Mouse (Mus musculus) liver, postnatal 0 days (tissue): ENCODE data around the gene Hsf5. TPM values are rescaled to one million over a fixed set of nuclear protein-coding genes. Genes with fewer than 3 reads are reported as not detected.

Experiments used
- ATAC-seq: fragments of 200-750 bp; cut with Nextera tagmentation; 2 replicates; pipeline ENCODE4 v1.8.0; 2017; ENCODE audit warnings: mild to moderate bottlenecking, moderate library complexity
- DNase-seq: peaks from one replicate; pipeline ENCODE4 v3.0.0-alpha.2; 2016
- H3K27ac ChIP-seq: fragments of 300-500 bp; sonication (generic); 2 replicates; pipeline ENCODE4 v1.5.1; 2014; ENCODE audit warnings: antibody characterized with exemption, moderate library complexity, mild to moderate bottlenecking, low read depth
- H3K27me3 ChIP-seq: fragments of 300-500 bp; sonication (generic); 2 replicates; pipeline ENCODE4 v1.6.1; 2014; ENCODE audit warnings: low read length, control low read depth, mixed read lengths; ENCODE audit not compliant: insufficient read depth
- H3K36me3 ChIP-seq: fragments of 300-500 bp; sonication (generic); replicated peaks from 2 replicates; pipeline ENCODE4 v1.6.1; 2014; ENCODE audit warnings: mild to moderate bottlenecking, control low read depth, low read length, moderate library complexity, mixed read lengths; ENCODE audit not compliant: insufficient read depth
- H3K4me1 ChIP-seq: fragments of 300-500 bp; sonication (generic); 2 replicates; pipeline ENCODE4 v1.6.1; 2014; ENCODE audit warnings: antibody characterized with exemption, mild to moderate bottlenecking, control low read depth; ENCODE audit not compliant: insufficient read depth
- H3K4me2 ChIP-seq: fragments of 300-500 bp; sonication (generic); 2 replicates; pipeline ENCODE4 v1.6.1; 2014; ENCODE audit warnings: low read depth, mild to moderate bottlenecking, low read length, moderate library complexity, mixed read lengths
- H3K4me3 ChIP-seq: fragments of 300-500 bp; sonication (generic); 2 replicates; pipeline ENCODE4 v1.5.1; 2014; ENCODE audit warnings: low read depth, low read length
- H3K9ac ChIP-seq: fragments of 300-500 bp; sonication (generic); replicated peaks from 2 replicates; pipeline ENCODE4 v1.6.1; 2014; ENCODE audit warnings: mild to moderate bottlenecking, moderate library complexity
- H3K9me3 ChIP-seq: fragments of 300-500 bp; sonication (generic); 2 replicates; pipeline ENCODE4 v1.6.1; 2016; ENCODE audit warnings: mild to moderate bottlenecking, control low read depth, low read length, mixed read lengths
- CTCF ChIP-seq: sonication (generic); IDR thresholded peaks from 2 replicates; pipeline ENCODE4 v1.5.1; 2016; ENCODE audit warnings: antibody characterized with exemption, low read depth
- EP300 ChIP-seq: IDR thresholded peaks from 2 replicates; pipeline ENCODE4 v1.6.1; 2016; ENCODE audit warnings: antibody characterized with exemption, low read depth, mild to moderate bottlenecking
- WGBS: fragments of 180-500 bp; shearing (Covaris S2); extraction: QIAGEN DNeasy Blood & Tissue Kit; methylation state at CpG from one replicate; pipeline ENCODE4 v1.1.7; 2014; ENCODE audit not compliant: insufficient replicate concordance; 5-methylcytosine and 5-hydroxymethylcytosine counted together
- polyA plus RNA-seq: library from polyadenylated mRNA; unstranded; fragments of >200 nt; fragmentation: Nextera tagmentation; extraction: Ambion mirVana; gene quantifications from 2 replicates; pipeline ENCODE4 v1.2.1, GENCODE M21; 2015

Gene Hsf5
- polyA plus RNA-seq, 1 experiment from 2014 or later: not detected

GRCm38 (mm10) chr11:87701877-87702620, 85.1 kb downstream of the Hsf5 start:
- TF ChIP-seq CTCF (no peak), EP300 (peak; percentile 5; the same call in 1 of the 2 replicates)
- Histone ChIP-seq H3K27ac (peak overlapping the region; percentile 73), H3K4me2 (no peak overlapping the region), H3K4me3 (no peak overlapping the region), H3K9ac (no peak overlapping the region), H3K27me3 (no peaks in the 10 kb centered on the region), H3K36me3 (no peaks in the 10 kb centered on the region), H3K4me1 (peaks cover 48% of the 10 kb centered on the region), H3K9me3 (no peaks in the 10 kb centered on the region)
- no peak for ATAC-seq
- DNase-seq: peak; percentile 12
- WGBS: 34% methylated on average over 14 of the region's 14 CpGs

GRCm38 (mm10) chr11:87703654-87704053, 86.7 kb downstream of the Hsf5 start:
- Histone ChIP-seq H3K4me2 (peak overlapping the region; percentile 29; the same call in 1 of the 2 replicates), H3K9ac (no peak overlapping the region), H3K36me3 (no peaks in the 10 kb centered on the region), H3K27me3 (no peaks in the 10 kb centered on the region), H3K27ac (peak overlapping the region; percentile 74; the same call in 1 of the 2 replicates), H3K9me3 (no peaks in the 10 kb centered on the region), H3K4me3 (no peak overlapping the region), H3K4me1 (peaks cover 43% of the 10 kb centered on the region)
- no peak for DNase-seq
- ATAC-seq: peak; percentile 18; the same call in 1 of the 2 replicates
- TF ChIP-seq EP300 (peak; percentile 70), CTCF (no peak)
- WGBS: 53% methylated on average over 5 of the region's 5 CpGs

- Histone ChIP-seq H3K36me3 (no peaks in the 10 kb centered on the region), H3K4me2 (peak overlapping the region; percentile 43), H3K4me3 (no peak overlapping the region), H3K9me3 (no peaks in the 10 kb centered on the region), H3K27ac (peak overlapping the region; percentile 74), H3K9ac (no peak overlapping the region), H3K27me3 (no peaks in the 10 kb centered on the region), H3K4me1 (peaks cover 48% of the 10 kb centered on the region)
- peak; percentile 45 for DNase-seq
- 68% methylated on average over 9 of the region's 9 CpGs for WGBS
- no peak for TF ChIP-seq EP300
- ATAC-seq: peak; percentile 40; the same call in 1 of the 2 replicates
Observed at GRCm38 (mm10) chr11:87704289-87704688, 87.3 kb downstream of the Hsf5 start.

- H3K27ac ChIP-seq: no peak overlapping the region
- 66% methylated on average over 8 of the region's 8 CpGs for WGBS
Observed at GRCm38 (mm10) chr11:87707570-87707969, 90.6 kb downstream of the Hsf5 start.

GRCm38 (mm10) chr11:87708979-87709378, 92.0 kb downstream of the Hsf5 start:
- no peak overlapping the region for H3K4me2 ChIP-seq
- no peak overlapping the region for H3K4me3 ChIP-seq
- ATAC-seq (no peak), DNase-seq (no peak)
- no peaks in the 10 kb centered on the region for H3K9me3 ChIP-seq
- no peaks in the 10 kb centered on the region for H3K36me3 ChIP-seq
- H3K27me3 ChIP-seq: no peaks in the 10 kb centered on the region
- WGBS: 79% methylated on average over 5 of the region's 5 CpGs
- H3K27ac ChIP-seq: no peak overlapping the region
- H3K4me1 ChIP-seq: peaks cover 37% of the 10 kb centered on the region
- TF ChIP-seq CTCF: no peak
- no peak overlapping the region; the same call in 1 of the 2 replicates for H3K9ac ChIP-seq

More at GRCm38 (mm10) chr11:87707570-87707969, 90.6 kb downstream of the Hsf5 start:
- H3K9ac ChIP-seq: no peak overlapping the region
- H3K9me3 ChIP-seq: no peaks in the 10 kb centered on the region
- H3K4me1 ChIP-seq: peaks cover 41% of the 10 kb centered on the region
- no peaks in the 10 kb centered on the region for H3K36me3 ChIP-seq
- DNase-seq: no peak
- H3K4me3 ChIP-seq: no peak overlapping the region
- no peak for TF ChIP-seq EP300
- no peak for TF ChIP-seq CTCF
- no peak overlapping the region for H3K4me2 ChIP-seq
- no peak for ATAC-seq
- no peaks in the 10 kb centered on the region for H3K27me3 ChIP-seq

Other genes with a start within 250 kb of the Hsf5 start
- 1.6 and 2.6 TPM in 2 replicates for gene Rad51c, start 212.2 kb upstream of the Hsf5 start, polyA plus RNA-seq
- gene Tex14, start 212.1 kb upstream of the Hsf5 start, polyA plus RNA-seq: 0.24 TPM in 1 of 2 replicates, not detected in the other
- gene Gm11492, start 50.5 kb upstream of the Hsf5 start, polyA plus RNA-seq: not detected in 2 replicates
- gene Sept4, start 48.3 kb upstream of the Hsf5 start, polyA plus RNA-seq: 21.7 and 22.0 TPM in 2 replicates
- gene Mtmr4, start 25.0 kb upstream of the Hsf5 start, polyA plus RNA-seq: 4.8 and 5.6 TPM in 2 replicates
- gene Rnf43, start 45.6 kb downstream of the Hsf5 start, polyA plus RNA-seq: 4.2 and 5.8 TPM in 2 replicates
- 114 and 120 TPM in 2 replicates for gene Supt4a, start 120.4 kb downstream of the Hsf5 start, polyA plus RNA-seq
- gene Tspoap1, start 143.4 kb downstream of the Hsf5 start, polyA plus RNA-seq: 0.59 and 1.2 TPM in 2 replicates
- 250 and 274 TPM in 2 replicates for gene Mpo, start 176.4 kb downstream of the Hsf5 start, polyA plus RNA-seq
- gene Lpo, start 211.1 kb downstream of the Hsf5 start, polyA plus RNA-seq: not detected in 2 replicates
- 1.4 and 2.1 TPM in 2 replicates for gene Mks1, start 236.1 kb downstream of the Hsf5 start, polyA plus RNA-seq